Mouse (Mus musculus) liver, adult 2 months (tissue): ENCODE data around the gene Mgat5b.

Experiments
- CTCF ChIP-seq: fragments of 200-500 bp; IDR thresholded peaks from 2 replicates; pipeline ENCODE4 v1.5.1; 2011; ENCODE audit warnings: low read depth, low read length, control low read depth
- POLR2A ChIP-seq: fragments of 200-500 bp; IDR thresholded peaks from 2 replicates; pipeline ENCODE4 v1.6.1; 2011; ENCODE audit warnings: low read length, control low read depth; ENCODE audit not compliant: insufficient read depth; ENCODE audit errors: extremely low read depth

DNA sequence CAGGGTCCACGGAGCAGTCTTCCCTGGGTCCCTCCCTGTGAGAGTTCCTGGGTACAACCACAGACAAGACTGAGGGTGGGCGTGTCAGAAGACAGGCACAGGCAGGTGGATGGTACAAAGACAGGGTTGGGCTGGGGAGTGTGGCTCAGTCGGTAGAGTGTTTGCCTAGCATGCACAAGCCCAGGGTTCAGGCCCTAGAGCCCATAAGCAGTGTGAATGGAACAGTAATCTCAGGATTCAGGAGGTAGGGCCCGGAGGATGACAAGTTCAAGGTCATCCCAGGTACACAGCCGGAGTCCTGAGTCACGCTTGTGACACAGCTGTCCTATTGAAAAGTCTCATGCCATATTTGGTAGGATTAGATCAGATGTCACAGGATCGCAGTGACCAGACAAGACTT, 55.7 kb downstream of the Mgat5b start:
- TF ChIP-seq CTCF (no peak), POLR2A (no peak)
